Mouse (Mus musculus): ENCODE data around the gene Nrd1. TPM values are rescaled to one million over a fixed set of nuclear protein-coding genes. Genes with fewer than 3 reads are reported as not detected.

The Nrd1 gene
- polyA plus RNA-seq, 1 experiment from 2014 or later = 54.3 TPM

DNA sequence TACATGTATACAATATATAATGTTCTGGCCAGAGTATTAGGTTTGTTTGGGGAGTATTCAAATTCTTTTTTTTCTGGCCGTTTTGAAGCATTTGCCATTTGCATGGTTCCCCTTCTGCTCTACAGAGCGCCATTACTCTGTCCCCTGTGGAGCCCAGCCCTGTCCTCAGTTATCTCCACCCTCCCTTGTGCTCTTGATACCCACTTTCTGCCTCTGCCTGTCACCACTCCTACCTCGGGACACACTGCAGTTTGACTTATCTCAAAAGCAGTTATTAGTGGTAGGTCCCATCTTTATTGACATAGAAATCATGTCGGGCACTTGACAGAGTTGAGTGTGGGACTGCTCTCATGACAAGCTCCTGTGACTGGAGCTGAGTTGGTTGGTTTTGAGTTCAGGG is 42.3 kb downstream of the Nrd1 start:
- DNase-seq (ENCODE audit: low spot score) = no peak
- Histone ChIP-seq H3K9me3 (ENCODE audit: control insufficient read depth, low read length) (0 out of 2 replicates have a peak, but pooled peaks cover 3% of the 10 kb centered on the region), H3K4me1 (ENCODE audit: control insufficient read depth, insufficient read depth, low read length) (no peaks in the 10 kb centered on the region), H3K36me3 (ENCODE audit: control insufficient read depth, insufficient read depth, low read length) (peaks cover 93% of the 10 kb centered on the region), H3K9ac (ENCODE audit: low read depth, low read length) (no peak overlapping the region), H3K27ac (replicated peaks; ENCODE audit: low read depth, low read length) (no peak overlapping the region), H3K4me3 (ENCODE audit: low read depth, low read length) (no peak overlapping the region), H3K27me3 (replicated peaks; ENCODE audit: control insufficient read depth, insufficient read depth, low read length) (no peaks in the 10 kb centered on the region), H3K4me2 (ENCODE audit: low read depth, low read length) (no peak overlapping the region)
- ATAC-seq (ENCODE audit: low read depth) = no peak
- 87% methylated on average over 4 of the region's 4 CpGs for WGBS

DNA sequence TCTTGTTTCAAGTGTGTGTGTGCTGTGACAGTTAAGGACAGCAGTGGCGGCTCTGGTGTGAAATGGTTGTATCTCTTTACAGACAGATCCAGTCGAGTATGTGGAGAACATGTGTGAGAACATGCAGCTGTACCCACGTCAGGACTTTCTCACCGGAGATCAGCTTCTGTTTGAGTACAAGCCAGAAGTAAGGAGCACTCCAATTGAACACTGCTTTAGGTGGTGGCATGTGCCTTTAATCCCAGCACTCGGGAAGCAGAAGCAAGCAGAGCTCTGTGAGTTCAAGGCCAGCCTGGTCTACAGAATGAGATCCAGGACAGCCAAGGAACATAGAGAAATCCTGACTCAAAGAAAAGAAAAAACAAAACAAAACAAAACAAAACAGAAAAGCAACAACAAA is 42.8 kb downstream of the Nrd1 start:
- no peaks in the 10 kb centered on the region for H3K4me1 ChIP-seq (ENCODE audit: control insufficient read depth, insufficient read depth, low read length)
- H3K9me3 ChIP-seq (ENCODE audit: control insufficient read depth, low read length) = 0 out of 2 replicates have a peak, but pooled peaks cover 3% of the 10 kb centered on the region
- H3K4me2 ChIP-seq (ENCODE audit: low read depth, low read length) = no peak overlapping the region
- DNase-seq (ENCODE audit: low spot score) = no peak
- 80% methylated on average over 5 of the region's 5 CpGs for WGBS
- no peak overlapping the region for H3K27ac ChIP-seq (replicated peaks; ENCODE audit: low read depth, low read length)
- no peaks in the 10 kb centered on the region for H3K27me3 ChIP-seq (replicated peaks; ENCODE audit: control insufficient read depth, insufficient read depth, low read length)
- peaks cover 94% of the 10 kb centered on the region for H3K36me3 ChIP-seq (ENCODE audit: control insufficient read depth, insufficient read depth, low read length)
- no peak for ATAC-seq (ENCODE audit: low read depth)
- no peak overlapping the region for H3K9ac ChIP-seq (ENCODE audit: low read depth, low read length)
- no peak overlapping the region for H3K4me3 ChIP-seq (ENCODE audit: low read depth, low read length)

DNA sequence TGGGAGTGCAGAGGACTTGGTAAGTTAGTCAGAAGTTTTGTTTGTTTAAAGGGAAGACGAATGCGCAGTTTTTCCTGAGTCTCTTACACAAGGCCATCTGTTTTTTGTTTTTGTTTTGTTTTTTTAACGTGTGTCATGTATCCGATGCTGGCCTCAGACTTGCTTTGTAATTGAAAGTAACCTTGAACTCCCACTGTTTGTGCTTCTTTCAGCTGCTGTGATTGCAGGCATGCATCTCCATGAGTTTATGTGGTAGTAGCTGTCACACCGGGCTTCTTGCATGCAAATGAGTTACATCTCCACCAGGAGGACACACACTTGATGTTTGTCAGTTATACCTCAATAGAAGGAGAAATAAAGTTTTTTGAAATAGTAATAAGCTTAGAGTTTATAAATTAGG is 43.3 kb downstream of the Nrd1 start:
- no peak for DNase-seq (ENCODE audit: low spot score)
- 64% methylated on average over 5 of the region's 5 CpGs for WGBS
- Histone ChIP-seq H3K4me2 (ENCODE audit: low read depth, low read length) (no peak overlapping the region), H3K9ac (ENCODE audit: low read depth, low read length) (no peak overlapping the region), H3K4me3 (ENCODE audit: low read depth, low read length) (no peak overlapping the region), H3K27ac (replicated peaks; ENCODE audit: low read depth, low read length) (no peak overlapping the region), H3K4me1 (ENCODE audit: control insufficient read depth, insufficient read depth, low read length) (no peaks in the 10 kb centered on the region), H3K9me3 (ENCODE audit: control insufficient read depth, low read length) (0 out of 2 replicates have a peak, but pooled peaks cover 3% of the 10 kb centered on the region), H3K27me3 (replicated peaks; ENCODE audit: control insufficient read depth, insufficient read depth, low read length) (no peaks in the 10 kb centered on the region), H3K36me3 (ENCODE audit: control insufficient read depth, insufficient read depth, low read length) (peaks cover 92% of the 10 kb centered on the region)
- no peak for ATAC-seq (ENCODE audit: low read depth)

DNA sequence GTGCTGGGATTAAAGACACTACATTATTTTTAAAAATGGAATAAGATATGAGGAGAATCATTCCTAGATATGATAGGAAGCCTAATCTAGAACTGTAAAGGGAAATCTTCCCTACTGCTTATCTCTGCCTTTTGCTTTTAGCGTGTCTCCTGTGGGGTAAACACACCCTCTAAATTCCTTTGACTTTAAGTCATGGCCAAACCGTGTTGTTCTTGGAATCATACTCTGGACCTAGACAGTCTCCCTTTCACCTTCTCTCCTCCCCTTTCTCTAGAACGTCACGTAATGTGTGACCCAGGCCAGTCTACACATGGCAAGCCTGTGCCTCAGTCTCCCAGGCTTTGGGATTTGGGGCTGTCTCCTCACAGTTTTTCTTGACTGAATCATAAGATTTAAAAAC is 47.8 kb downstream of the Nrd1 start:
- Histone ChIP-seq H3K4me3 (ENCODE audit: low read depth, low read length) (no peak overlapping the region), H3K27ac (replicated peaks; ENCODE audit: low read depth, low read length) (no peak overlapping the region), H3K36me3 (ENCODE audit: control insufficient read depth, insufficient read depth, low read length) (peaks cover 75% of the 10 kb centered on the region), H3K4me2 (ENCODE audit: low read depth, low read length) (no peak overlapping the region), H3K27me3 (replicated peaks; ENCODE audit: control insufficient read depth, insufficient read depth, low read length) (no peaks in the 10 kb centered on the region), H3K4me1 (ENCODE audit: control insufficient read depth, insufficient read depth, low read length) (no peaks in the 10 kb centered on the region), H3K9me3 (ENCODE audit: control insufficient read depth, low read length) (no peaks in the 10 kb centered on the region), H3K9ac (ENCODE audit: low read depth, low read length) (no peak overlapping the region)
- DNase-seq (ENCODE audit: low spot score) (no peak), ATAC-seq (ENCODE audit: low read depth) (no peak)
- WGBS = 78% methylated on average over 4 of the region's 4 CpGs

DNA sequence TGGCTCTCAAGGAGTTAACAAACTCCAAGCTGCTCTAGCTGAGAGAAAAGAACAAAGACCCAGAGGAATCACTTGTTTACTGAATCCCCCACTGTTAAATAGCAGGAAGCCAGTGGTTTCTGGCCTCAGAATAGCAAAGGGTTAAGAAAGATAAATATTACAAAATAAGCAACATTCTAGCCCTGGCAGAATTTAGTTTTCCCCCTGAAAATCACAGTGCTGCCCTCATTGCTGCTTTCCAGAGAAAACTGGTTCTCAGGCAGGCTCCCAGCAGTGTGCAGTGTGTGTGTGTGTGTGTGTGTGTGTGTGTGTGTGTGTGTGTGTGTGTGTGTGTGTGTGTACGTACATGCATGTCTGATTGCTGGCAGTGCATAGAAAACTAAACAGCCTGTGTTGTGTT is 51.8 kb downstream of the Nrd1 start:
- Histone ChIP-seq H3K9ac (ENCODE audit: low read depth, low read length) (no peak overlapping the region), H3K9me3 (ENCODE audit: control insufficient read depth, low read length) (no peaks in the 10 kb centered on the region), H3K27ac (replicated peaks; ENCODE audit: low read depth, low read length) (peak overlapping the region; percentile 70), H3K27me3 (replicated peaks; ENCODE audit: control insufficient read depth, insufficient read depth, low read length) (no peaks in the 10 kb centered on the region), H3K4me1 (ENCODE audit: control insufficient read depth, insufficient read depth, low read length) (no peaks in the 10 kb centered on the region), H3K4me3 (ENCODE audit: low read depth, low read length) (no peak overlapping the region), H3K36me3 (ENCODE audit: control insufficient read depth, insufficient read depth, low read length) (peaks cover 74% of the 10 kb centered on the region), H3K4me2 (ENCODE audit: low read depth, low read length) (no peak overlapping the region; the same call in 1 of the 2 replicates)
- DNase-seq (ENCODE audit: low spot score) = peak; percentile 39
- WGBS = 70% methylated on average over 1 of the region's 1 CpGs
- peak; percentile 54; the same call in 1 of the 2 replicates for ATAC-seq (ENCODE audit: low read depth)

DNA sequence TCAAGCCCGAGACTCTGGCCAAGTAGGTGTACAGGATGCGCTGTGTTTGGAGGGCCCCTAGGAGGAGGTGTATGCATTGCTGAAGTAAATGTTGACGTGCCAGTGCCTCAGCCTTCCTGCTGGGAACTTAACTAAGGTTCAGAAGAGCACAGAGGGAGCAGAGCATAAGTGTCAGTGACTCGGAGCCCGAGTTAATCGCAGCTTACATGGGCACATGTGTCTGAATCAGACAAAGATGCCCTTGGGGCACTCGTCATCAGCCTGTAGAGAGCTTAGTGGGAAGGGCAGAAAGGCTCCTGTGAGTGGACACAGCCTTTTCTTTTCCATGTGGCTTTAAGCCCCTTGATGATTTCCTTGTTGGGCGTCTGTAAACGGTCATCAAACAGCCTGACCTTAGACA is 53.5 kb downstream of the Nrd1 start:
- Histone ChIP-seq H3K4me1 (ENCODE audit: control insufficient read depth, insufficient read depth, low read length) (no peaks in the 10 kb centered on the region), H3K27ac (replicated peaks; ENCODE audit: low read depth, low read length) (no peak overlapping the region), H3K9me3 (ENCODE audit: control insufficient read depth, low read length) (no peaks in the 10 kb centered on the region), H3K27me3 (replicated peaks; ENCODE audit: control insufficient read depth, insufficient read depth, low read length) (no peaks in the 10 kb centered on the region), H3K36me3 (ENCODE audit: control insufficient read depth, insufficient read depth, low read length) (peaks cover 78% of the 10 kb centered on the region), H3K4me2 (ENCODE audit: low read depth, low read length) (no peak overlapping the region), H3K4me3 (ENCODE audit: low read depth, low read length) (no peak overlapping the region), H3K9ac (ENCODE audit: low read depth, low read length) (no peak overlapping the region)
- no peak for DNase-seq (ENCODE audit: low spot score)
- WGBS = 79% methylated on average over 9 of the region's 9 CpGs
- ATAC-seq (ENCODE audit: low read depth) = no peak

DNA sequence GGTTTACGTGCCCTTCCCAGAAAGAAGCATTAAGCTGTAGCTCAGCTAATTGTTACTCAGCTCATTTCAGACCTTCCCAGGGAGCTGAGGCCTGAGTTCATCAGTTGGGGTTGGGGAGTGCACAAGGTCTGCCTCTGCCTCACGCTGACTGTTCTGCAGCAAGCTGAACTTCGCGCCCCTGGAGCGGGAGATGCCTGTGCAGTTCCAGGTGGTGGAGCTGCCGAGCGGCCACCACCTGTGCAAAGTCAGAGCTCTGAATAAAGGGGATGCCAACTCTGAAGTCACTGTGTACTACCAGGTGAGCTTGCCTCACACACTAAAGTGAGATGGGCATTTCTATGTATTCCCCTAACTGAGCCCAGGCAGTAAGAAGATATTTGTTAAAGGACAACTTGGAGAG is 55.9 kb downstream of the Nrd1 start:
- Histone ChIP-seq H3K4me2 (ENCODE audit: low read depth, low read length) (no peak overlapping the region), H3K9me3 (ENCODE audit: control insufficient read depth, low read length) (no peaks in the 10 kb centered on the region), H3K36me3 (ENCODE audit: control insufficient read depth, insufficient read depth, low read length) (peaks cover 78% of the 10 kb centered on the region), H3K4me1 (ENCODE audit: control insufficient read depth, insufficient read depth, low read length) (no peaks in the 10 kb centered on the region), H3K27me3 (replicated peaks; ENCODE audit: control insufficient read depth, insufficient read depth, low read length) (no peaks in the 10 kb centered on the region), H3K27ac (replicated peaks; ENCODE audit: low read depth, low read length) (no peak overlapping the region), H3K4me3 (ENCODE audit: low read depth, low read length) (no peak overlapping the region), H3K9ac (ENCODE audit: low read depth, low read length) (no peak overlapping the region)
- ATAC-seq (ENCODE audit: low read depth) (no peak), DNase-seq (ENCODE audit: low spot score) (no peak)
- 89% methylated on average over 7 of the region's 7 CpGs for WGBS

DNA sequence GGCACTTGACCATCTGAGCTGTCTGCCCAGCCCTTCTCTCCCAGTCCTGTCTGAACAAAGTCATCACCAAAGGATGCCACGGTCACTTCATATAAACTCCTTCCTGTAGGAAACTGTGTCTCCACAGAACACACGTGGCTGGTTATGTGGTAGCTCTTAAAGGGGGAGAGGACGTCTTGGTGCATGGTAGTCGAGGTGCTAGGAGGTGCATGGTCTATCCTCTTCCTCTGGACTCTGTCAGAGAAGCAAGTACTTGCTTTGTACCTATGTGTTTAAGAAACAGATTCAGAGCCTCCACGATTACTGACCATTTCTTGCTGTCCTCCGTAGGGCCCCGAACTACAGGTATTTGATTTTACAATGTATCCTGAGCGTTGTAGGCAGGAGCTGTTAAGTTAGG is 57.2 kb downstream of the Nrd1 start:
- DNase-seq (ENCODE audit: low spot score) = no peak
- Histone ChIP-seq H3K4me1 (ENCODE audit: control insufficient read depth, insufficient read depth, low read length) (no peaks in the 10 kb centered on the region), H3K27ac (replicated peaks; ENCODE audit: low read depth, low read length) (no peak overlapping the region), H3K9ac (ENCODE audit: low read depth, low read length) (no peak overlapping the region), H3K27me3 (replicated peaks; ENCODE audit: control insufficient read depth, insufficient read depth, low read length) (no peaks in the 10 kb centered on the region), H3K4me3 (ENCODE audit: low read depth, low read length) (no peak overlapping the region), H3K9me3 (ENCODE audit: control insufficient read depth, low read length) (no peaks in the 10 kb centered on the region), H3K4me2 (ENCODE audit: low read depth, low read length) (no peak overlapping the region), H3K36me3 (ENCODE audit: control insufficient read depth, insufficient read depth, low read length) (peaks cover 90% of the 10 kb centered on the region)
- WGBS = 92% methylated on average over 8 of the region's 8 CpGs
- ATAC-seq (ENCODE audit: low read depth) = no peak

DNA sequence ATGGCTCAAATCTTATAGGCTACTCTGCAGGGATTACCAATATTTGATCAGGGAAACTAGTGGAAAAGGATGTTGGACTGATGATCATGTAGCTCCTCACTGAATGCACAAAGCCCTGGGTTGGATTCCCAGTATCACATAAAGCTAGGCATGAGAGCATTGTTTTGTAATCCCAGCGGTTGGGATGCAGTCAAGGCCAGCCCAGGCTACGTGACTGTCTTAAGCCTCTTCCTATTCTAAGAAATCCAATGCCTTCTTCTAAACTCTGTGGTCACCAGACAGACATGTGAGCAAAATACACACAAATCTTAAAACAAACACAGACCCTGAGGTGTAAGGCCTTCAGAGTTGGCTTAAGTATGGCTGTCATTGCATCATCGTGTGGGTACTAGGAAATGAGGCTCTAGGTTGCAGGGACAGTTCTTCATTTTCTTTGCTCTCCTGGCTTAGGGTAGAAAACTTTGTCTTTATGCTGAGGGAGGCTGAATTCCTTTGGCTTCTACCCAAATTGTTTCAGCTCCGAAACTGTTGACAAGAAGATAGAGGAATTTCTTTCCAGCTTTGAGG is 58.9 kb downstream of the Nrd1 start:
- H3K4me3 ChIP-seq (ENCODE audit: low read depth, low read length) = no peak overlapping the region
- no peaks in the 10 kb centered on the region for H3K9me3 ChIP-seq (ENCODE audit: control insufficient read depth, low read length)
- 88% methylated on average over 4 of the region's 4 CpGs for WGBS
- H3K27me3 ChIP-seq (replicated peaks; ENCODE audit: control insufficient read depth, insufficient read depth, low read length) = no peaks in the 10 kb centered on the region
- H3K27ac ChIP-seq (replicated peaks; ENCODE audit: low read depth, low read length) = no peak overlapping the region
- no peaks in the 10 kb centered on the region for H3K4me1 ChIP-seq (ENCODE audit: control insufficient read depth, insufficient read depth, low read length)
- DNase-seq (ENCODE audit: low spot score) (no peak), ATAC-seq (ENCODE audit: low read depth) (no peak)
- H3K36me3 ChIP-seq (ENCODE audit: control insufficient read depth, insufficient read depth, low read length) = peaks cover 95% of the 10 kb centered on the region
- no peak overlapping the region for H3K9ac ChIP-seq (ENCODE audit: low read depth, low read length)
- no peak overlapping the region for H3K4me2 ChIP-seq (ENCODE audit: low read depth, low read length)

All from embryonic facial prominence, embryonic 14.5 days (tissue).